Mouse (Mus musculus) erythroblast, embryonic 14.5 days (primary cell): ENCODE measurements around the gene 2310030G06Rik.

Source experiments
- GATA1 ChIP-seq: IDR thresholded peaks from 2 replicates; pipeline ENCODE4 v1.6.1; 2012; ENCODE audit warnings: low read length, inconsistent platforms, mixed read lengths
- TAL1 ChIP-seq: IDR thresholded peaks from 3 replicates; pipeline ENCODE4 v1.6.1; 2012; ENCODE audit warnings: low read length, inconsistent platforms, mixed read lengths

DNA sequence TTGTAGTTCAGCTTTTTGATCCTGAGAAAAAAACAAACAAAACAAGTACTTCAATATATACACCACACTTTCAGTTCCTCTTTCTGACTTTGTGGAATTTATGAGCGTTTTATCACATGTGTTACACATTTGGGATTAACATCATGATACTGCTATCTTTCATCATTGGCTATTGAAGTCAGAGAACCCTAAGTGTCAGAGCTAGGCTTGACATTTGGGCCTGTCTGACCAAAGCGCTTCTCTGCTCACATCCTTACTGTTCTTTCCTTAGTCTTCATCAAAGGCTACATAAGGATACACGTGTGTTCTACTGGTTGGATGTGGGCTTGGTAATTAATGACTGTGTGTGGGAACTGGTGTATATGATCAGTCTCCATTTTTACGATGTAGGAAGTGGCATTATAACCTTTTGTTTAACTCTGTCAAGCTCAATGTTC, 27.7 kb upstream of the 2310030G06Rik start:
- TF ChIP-seq GATA1 (no peak), TAL1 (no peak)
